Mouse (Mus musculus): Measurements from ENCODE around the gene Marcksl1. TPM values are rescaled to one million over a fixed set of nuclear protein-coding genes. Genes with fewer than 3 reads are reported as not detected.
"Not testable (repeated sequence)": the region's sequence is repeated elsewhere in the genome, so short reads cannot be mapped to it uniquely, and the experiment has no call there.

Marcksl1 gene
- polyA plus RNA-seq, 1 experiment from 2014 or later: 195 TPM

DNA sequence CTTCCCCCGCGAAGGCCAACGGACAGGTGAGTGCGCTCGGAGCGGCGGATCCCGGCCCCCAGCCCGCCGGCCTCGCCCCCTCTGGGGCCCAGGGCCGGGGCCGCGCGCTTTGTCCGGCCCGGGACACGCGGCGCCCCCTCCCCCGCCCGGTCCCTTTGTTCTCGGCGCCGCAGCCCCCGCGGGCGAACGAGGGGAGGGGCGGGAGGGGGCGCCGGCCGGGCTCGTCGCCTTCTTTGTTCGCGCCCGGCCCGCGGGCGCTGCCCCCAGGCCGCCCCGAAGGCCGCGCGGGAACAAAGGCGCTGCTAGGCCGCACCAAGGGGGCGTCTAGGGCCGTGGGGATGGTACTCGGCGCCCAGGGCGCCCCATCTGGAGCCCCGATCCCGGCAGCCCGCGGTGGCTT is 510 bp downstream of the Marcksl1 start:
- Histone ChIP-seq H3K27ac (peak overlapping the region; percentile 77), H3K4me1 (peaks cover 33% of the 10 kb centered on the region), H3K27me3 (replicated peaks) (peaks cover 46% of the 10 kb centered on the region), H3K36me3 (peaks cover 41% of the 10 kb centered on the region), H3K4me2 (peak overlapping the region; percentile 98), H3K9ac (peak overlapping the region; percentile 91), H3K4me3 (peak overlapping the region; percentile 73), H3K9me3 (replicated peaks) (no peaks in the 10 kb centered on the region)
- WGBS (ENCODE audit: insufficient replicate concordance): 0% methylated on average over 55 of the region's 57 CpGs
- peak; percentile 36; the same call in 1 of the 2 replicates for ATAC-seq

DNA sequence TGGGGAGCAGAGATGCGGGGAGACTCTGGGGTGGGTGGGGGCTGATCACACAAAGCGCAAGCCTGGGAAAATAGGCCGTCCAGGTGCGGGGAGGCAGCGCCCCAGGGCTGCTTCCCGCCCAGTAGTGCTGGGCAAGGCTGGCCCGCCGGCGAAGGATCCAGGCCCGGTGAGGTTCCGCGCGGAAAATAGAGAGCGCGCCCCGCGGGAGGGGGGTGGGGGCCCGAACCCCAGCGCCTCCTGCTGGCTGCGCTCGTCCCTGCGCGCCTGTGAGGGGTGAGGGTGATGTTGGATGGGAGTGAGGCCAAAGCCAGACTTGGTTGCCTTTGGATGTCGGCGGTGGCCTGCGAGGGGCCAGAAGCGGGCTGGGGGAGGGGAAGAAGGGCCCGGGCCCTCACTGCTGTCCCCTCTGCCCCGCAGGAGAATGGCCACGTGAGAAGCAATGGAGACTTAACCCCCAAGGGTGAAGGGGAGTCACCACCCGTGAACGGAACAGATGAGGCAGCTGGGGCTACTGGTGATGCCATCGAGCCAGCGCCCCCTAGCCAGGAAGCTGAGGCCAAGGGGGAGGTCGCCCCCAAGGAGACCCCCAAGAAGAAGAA is 1.0 kb downstream of the Marcksl1 start:
- peak overlapping the region; percentile 91 for H3K9ac ChIP-seq
- H3K4me3 ChIP-seq: peak overlapping the region; percentile 73
- H3K27ac ChIP-seq: peak overlapping the region; percentile 77
- peak; percentile 59 for ATAC-seq
- H3K9me3 ChIP-seq (replicated peaks): no peaks in the 10 kb centered on the region
- peak overlapping the region; percentile 98 for H3K4me2 ChIP-seq
- peaks cover 30% of the 10 kb centered on the region for H3K4me1 ChIP-seq
- H3K36me3 ChIP-seq: peaks cover 46% of the 10 kb centered on the region
- H3K27me3 ChIP-seq (replicated peaks): peaks cover 41% of the 10 kb centered on the region
- 2% methylated on average over 35 of the region's 35 CpGs for WGBS (ENCODE audit: insufficient replicate concordance)

DNA sequence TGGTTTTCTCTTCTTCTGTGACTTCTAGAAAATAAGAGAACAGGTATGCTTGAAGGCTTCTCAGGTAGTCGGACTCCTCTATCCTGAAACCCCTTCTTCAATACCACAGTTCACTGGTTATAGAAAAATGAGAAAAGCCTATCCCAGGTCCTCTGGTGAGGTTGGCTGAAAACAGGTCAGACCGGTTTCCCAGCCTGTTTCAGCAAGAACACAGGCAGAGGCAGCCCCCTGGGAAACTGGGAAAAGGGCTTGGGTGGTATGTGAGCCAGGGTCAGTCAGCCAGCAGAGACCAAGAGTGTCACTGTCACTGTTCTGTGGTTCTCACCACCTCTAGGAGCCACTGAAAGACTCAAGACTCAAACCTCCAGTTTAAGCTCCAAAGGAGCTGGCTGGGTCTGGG is 3.5 kb downstream of the Marcksl1 start:
- Histone ChIP-seq H3K4me2 (no peak overlapping the region), H3K9ac (no peak overlapping the region), H3K4me1 (peaks cover 30% of the 10 kb centered on the region), H3K36me3 (peaks cover 71% of the 10 kb centered on the region), H3K27me3 (replicated peaks) (peaks cover 24% of the 10 kb centered on the region), H3K4me3 (no peak overlapping the region), H3K9me3 (replicated peaks) (no peaks in the 10 kb centered on the region), H3K27ac (0 out of 2 replicates have a peak overlapping the region, but pooled peaks have one; percentile 6)
- no peak for ATAC-seq
- 41% methylated on average over 2 of the region's 2 CpGs for WGBS (ENCODE audit: insufficient replicate concordance)

DNA sequence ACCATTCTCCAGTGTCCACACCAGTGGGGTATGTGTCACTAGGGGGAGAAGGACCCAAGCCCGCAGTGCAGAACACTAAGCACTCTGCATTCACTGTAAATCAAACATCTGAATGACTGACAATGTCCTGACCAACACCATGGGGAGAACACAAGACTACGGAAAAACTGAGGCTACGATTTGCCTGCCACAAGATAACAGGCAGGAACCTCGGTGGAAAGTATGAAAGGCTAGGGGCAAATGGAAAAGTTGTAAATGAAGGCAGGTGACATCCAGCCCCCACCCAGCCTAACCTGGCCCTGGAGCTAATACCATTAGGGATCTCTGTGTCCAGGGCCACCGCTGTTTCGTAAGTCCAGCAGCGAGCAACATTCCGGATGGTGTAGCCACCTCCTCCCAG is 5.1 kb downstream of the Marcksl1 start:
- H3K27me3 ChIP-seq (replicated peaks): peaks cover 8% of the 10 kb centered on the region
- H3K4me2 ChIP-seq: no peak overlapping the region
- no peak overlapping the region for H3K4me3 ChIP-seq
- H3K9me3 ChIP-seq (replicated peaks): no peaks in the 10 kb centered on the region
- H3K4me1 ChIP-seq: peaks cover 20% of the 10 kb centered on the region
- ATAC-seq: no peak
- peaks cover 87% of the 10 kb centered on the region for H3K36me3 ChIP-seq
- WGBS (ENCODE audit: insufficient replicate concordance): 90% methylated on average over 8 of the region's 8 CpGs
- no peak overlapping the region for H3K27ac ChIP-seq
- H3K9ac ChIP-seq: no peak overlapping the region

DNA sequence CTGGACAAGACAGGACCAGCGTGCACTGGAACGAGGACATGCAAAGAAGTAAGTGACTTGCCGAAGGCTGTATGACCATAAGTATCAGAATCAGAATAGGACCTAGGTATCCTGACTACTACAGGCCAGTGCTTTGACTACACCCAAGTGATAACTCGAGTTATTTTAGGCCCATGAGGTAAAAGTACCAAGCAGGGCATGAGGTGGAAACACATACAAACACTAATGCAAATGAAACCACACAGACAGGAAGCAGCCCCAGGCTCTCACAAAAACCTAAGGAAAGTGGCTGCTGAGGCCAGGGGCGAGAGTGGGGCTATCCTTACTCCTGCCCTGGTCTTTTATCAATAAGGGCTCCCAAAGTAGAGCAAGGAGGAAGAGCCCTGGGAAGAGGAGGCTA is 12.0 kb downstream of the Marcksl1 start:
- WGBS (ENCODE audit: insufficient replicate concordance): 87% methylated on average over 5 of the region's 5 CpGs
- 0 out of 2 replicates have a peak, but pooled peaks cover 4% of the 10 kb centered on the region for H3K4me1 ChIP-seq
- H3K9me3 ChIP-seq (replicated peaks): no peaks in the 10 kb centered on the region
- H3K36me3 ChIP-seq: peaks cover 97% of the 10 kb centered on the region
- H3K4me3 ChIP-seq: no peak overlapping the region
- no peaks in the 10 kb centered on the region for H3K27me3 ChIP-seq (replicated peaks)
- no peak overlapping the region for H3K9ac ChIP-seq
- ATAC-seq: no peak
- no peak overlapping the region for H3K27ac ChIP-seq
- no peak overlapping the region for H3K4me2 ChIP-seq

DNA sequence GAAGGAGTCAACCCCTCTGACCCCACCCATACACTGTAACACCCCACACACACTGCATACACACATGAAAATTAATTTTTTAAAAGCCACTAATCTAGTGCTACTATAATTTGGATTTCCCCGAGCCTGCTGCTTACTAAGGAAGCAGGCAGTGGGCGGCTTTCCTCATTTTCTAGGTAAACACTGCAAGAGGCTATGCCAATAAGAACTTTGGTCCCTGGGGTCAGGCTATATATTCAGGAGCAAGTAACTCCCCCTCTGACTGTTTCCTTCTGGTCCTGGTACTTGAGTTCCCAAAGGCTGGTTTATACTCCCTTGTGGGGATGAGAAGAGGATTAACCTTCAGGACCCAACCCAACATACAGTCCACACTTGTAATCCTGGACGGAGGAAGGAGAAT is 12.5 kb downstream of the Marcksl1 start:
- ATAC-seq: no peak
- no peak overlapping the region for H3K4me2 ChIP-seq
- WGBS (ENCODE audit: insufficient replicate concordance): 77% methylated on average over 3 of the region's 3 CpGs
- peaks cover 97% of the 10 kb centered on the region for H3K36me3 ChIP-seq
- H3K27me3 ChIP-seq (replicated peaks): no peaks in the 10 kb centered on the region
- H3K9me3 ChIP-seq (replicated peaks): no peaks in the 10 kb centered on the region
- no peak overlapping the region for H3K4me3 ChIP-seq
- H3K9ac ChIP-seq: no peak overlapping the region
- 0 out of 2 replicates have a peak, but pooled peaks cover 4% of the 10 kb centered on the region for H3K4me1 ChIP-seq
- H3K27ac ChIP-seq: no peak overlapping the region

DNA sequence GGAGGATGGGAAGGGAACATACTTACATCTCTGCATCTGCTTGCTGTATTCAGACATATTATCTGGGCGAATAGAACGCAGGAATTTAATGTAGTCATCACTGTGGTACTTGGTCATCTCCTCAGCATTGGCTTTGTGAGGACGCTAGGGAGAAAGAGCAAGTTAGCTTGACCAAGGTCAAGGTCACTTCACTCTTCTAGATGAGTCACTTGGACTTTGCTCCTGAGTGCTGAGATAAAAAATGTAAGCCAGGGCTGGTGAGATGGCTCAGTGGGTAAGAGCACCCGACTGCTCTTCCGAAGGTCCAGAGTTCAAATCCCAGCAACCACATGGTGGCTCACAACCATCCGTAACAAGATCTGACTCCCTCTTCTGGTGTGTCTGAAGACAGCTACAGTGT is 15.5 kb downstream of the Marcksl1 start:
- not testable (repeated sequence) for H3K27ac ChIP-seq; H3K9ac ChIP-seq; ATAC-seq; H3K4me3 ChIP-seq; H3K4me2 ChIP-seq; H3K4me1 ChIP-seq; H3K9me3 ChIP-seq (replicated peaks); H3K27me3 ChIP-seq (replicated peaks)
- H3K36me3 ChIP-seq: peaks cover 95% of the 10 kb centered on the region
- WGBS (ENCODE audit: insufficient replicate concordance): 87% methylated on average over 6 of the region's 6 CpGs

DNA sequence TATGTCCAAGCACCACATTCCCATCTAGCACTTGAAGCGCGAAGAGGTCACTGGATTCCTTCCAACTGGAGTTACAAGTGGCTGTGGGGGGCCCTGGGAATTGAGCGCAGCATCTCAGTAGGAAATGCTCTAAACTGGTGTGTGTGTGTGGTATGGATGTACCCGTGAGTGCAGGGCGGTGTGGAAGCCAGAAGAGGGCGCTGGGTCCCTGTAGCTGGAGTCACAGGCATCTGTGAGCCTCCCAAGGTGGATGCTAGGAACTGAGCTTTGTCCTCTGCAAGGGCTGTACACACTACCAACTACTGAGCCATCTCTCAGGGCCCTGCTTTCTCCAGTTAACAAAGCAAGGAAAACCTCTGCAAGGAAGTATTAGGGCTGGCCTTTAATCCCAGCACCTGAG is 26.6 kb downstream of the Marcksl1 start:
- Histone ChIP-seq H3K27ac (no peak overlapping the region), H3K4me2 (no peak overlapping the region), H3K9ac (no peak overlapping the region), H3K4me3 (no peak overlapping the region), H3K27me3 (replicated peaks) (no peaks in the 10 kb centered on the region), H3K9me3 (replicated peaks) (no peaks in the 10 kb centered on the region), H3K4me1 (peaks cover 53% of the 10 kb centered on the region), H3K36me3 (peaks cover 50% of the 10 kb centered on the region)
- WGBS (ENCODE audit: insufficient replicate concordance): 87% methylated on average over 6 of the region's 6 CpGs
- no peak for ATAC-seq

DNA sequence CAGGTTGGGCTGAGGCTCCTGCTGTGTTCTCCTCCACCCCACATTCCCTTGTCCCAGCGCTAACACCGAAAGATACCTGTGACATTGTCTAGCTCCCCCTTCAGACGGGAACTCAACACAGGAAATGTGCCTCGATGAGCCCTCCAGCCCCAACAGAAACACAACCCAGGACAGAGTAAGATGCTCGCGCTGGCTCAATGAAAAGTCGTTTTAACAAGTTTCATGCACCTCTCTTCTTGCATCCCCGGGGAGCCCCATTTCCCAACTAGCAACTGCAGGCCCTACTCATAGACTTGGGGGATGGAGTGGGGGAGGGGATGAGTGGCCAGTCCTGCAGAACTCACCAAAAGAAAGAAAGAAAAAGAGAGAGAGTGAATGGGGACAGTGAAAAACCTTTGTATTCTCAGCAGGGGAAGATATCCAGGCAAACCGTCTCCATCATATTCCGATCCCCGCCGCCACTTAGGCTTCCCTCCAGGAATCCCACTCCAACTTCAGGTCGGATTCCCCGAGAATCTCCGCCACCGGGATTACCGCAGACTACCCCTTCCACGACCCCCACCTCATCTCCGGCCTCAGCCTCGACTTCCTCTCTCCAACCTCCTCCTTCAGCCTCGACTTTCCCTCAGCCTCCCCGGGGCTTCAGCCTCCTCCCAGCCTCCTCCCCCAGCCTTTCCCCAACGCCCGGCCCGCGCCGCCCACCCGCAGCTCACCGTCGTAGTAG is 28.6 kb downstream of the Marcksl1 start:
- peak overlapping the region; percentile 79 for H3K4me2 ChIP-seq
- ATAC-seq: no peak
- peak overlapping the region; percentile 91 for H3K27ac ChIP-seq
- under 1% methylated on average over 30 of the region's 30 CpGs for WGBS (ENCODE audit: insufficient replicate concordance)
- H3K9ac ChIP-seq: peak overlapping the region; percentile 93
- no peaks in the 10 kb centered on the region for H3K27me3 ChIP-seq (replicated peaks)
- peaks cover 33% of the 10 kb centered on the region for H3K36me3 ChIP-seq
- peaks cover 48% of the 10 kb centered on the region for H3K4me1 ChIP-seq
- H3K9me3 ChIP-seq (replicated peaks): no peaks in the 10 kb centered on the region
- peak overlapping the region; percentile 82 for H3K4me3 ChIP-seq

DNA sequence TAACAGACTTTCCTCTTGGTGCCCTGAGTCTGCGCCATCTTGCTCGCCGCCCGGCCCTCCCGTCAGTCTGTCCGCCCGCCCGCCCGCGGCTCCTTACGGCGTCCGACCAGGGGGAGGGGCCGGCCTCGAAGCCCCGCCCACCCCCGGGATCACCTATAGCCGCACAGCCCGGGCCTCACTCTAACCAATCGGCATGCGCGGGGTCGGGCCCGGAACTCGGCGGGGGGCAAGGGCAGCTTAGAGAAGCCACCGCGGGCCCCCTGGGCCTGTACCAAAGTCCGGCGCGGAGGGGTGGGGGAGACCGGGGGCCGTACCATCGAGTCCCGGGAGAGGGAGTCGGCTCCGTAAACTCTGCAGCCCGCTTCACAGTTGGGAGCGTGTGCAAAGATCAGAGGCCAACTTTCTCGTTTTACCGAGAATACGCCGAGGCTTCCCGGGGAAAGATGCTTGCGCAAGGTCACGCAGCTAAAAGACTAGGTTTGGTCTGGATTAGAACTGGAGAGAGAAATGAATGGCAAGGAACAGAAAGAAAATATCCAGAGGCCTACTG is 29.3 kb downstream of the Marcksl1 start, which contains the start of gene Hdac1:
Gene Hdac1, minus strand, starts transcription at position 122 of the 550 bp plus-strand sequence.
- Histone ChIP-seq H3K27ac (peak within 1 kb of the TSS; percentile 91), H3K4me1 (peaks cover 53% of the 10 kb centered on the region), H3K9me3 (replicated peaks) (no peaks in the 10 kb centered on the region), H3K9ac (peak within 1 kb of the TSS; percentile 93), H3K27me3 (replicated peaks) (no peaks in the 10 kb centered on the region), H3K4me2 (peak within 1 kb of the TSS; percentile 79), H3K4me3 (peak within 1 kb of the TSS; percentile 82), H3K36me3 (peaks cover 26% of the 10 kb centered on the region)
- 1% methylated on average over 45 of the region's 46 CpGs for WGBS (ENCODE audit: insufficient replicate concordance)
- ATAC-seq: peak; percentile 99

DNA sequence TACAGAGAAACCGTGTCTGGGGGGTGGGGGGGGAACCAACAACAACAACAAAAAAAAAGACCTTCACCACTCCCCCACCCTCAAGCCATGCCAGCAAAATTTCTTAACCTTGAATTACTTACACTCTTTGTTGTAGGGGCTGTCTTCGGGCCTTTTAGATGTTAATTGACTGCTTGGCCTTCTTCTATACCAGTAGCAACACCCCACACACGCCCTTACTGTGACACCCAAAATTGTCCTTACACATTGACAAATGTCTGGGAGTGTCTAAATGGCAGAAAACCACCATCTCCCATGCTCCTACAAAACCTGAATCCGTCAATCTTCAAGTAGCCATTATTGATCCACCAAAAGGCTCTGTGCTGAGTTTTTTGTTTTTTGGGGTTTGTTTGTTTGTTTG is 30.7 kb downstream of the Marcksl1 start:
- ATAC-seq: no peak
- peaks cover 47% of the 10 kb centered on the region for H3K4me1 ChIP-seq
- no peaks in the 10 kb centered on the region for H3K27me3 ChIP-seq (replicated peaks)
- no peaks in the 10 kb centered on the region for H3K9me3 ChIP-seq (replicated peaks)
- H3K4me2 ChIP-seq: no peak overlapping the region
- H3K4me3 ChIP-seq: no peak overlapping the region
- H3K27ac ChIP-seq: 0 out of 2 replicates have a peak overlapping the region, but pooled peaks have one; percentile 91
- peaks cover 12% of the 10 kb centered on the region for H3K36me3 ChIP-seq
- no peak overlapping the region for H3K9ac ChIP-seq
- 80% methylated on average over 4 of the region's 4 CpGs for WGBS (ENCODE audit: insufficient replicate concordance)

DNA sequence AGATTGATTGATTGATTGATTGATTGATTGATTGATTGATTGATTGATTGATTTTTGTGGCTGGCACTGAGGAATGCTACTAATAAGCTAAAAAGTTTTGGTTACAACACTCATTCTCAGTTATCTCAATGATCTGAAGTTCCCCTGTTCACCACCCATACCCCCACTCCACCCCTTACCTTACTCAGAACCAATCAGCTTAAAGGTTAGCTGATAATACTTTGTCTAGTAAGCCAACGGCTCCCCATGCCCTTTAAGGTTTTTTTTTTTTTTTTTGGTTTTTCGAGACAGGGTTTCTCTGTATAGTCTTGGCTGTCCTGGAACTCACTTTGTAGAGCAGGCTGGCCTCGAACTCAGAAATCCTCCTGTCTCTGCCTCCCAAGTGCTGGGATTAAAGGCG is 34.2 kb downstream of the Marcksl1 start:
- not testable (repeated sequence) for H3K27me3 ChIP-seq (replicated peaks); H3K9me3 ChIP-seq (replicated peaks); H3K9ac ChIP-seq; H3K36me3 ChIP-seq; H3K27ac ChIP-seq; H3K4me2 ChIP-seq; ATAC-seq; H3K4me3 ChIP-seq
- WGBS (ENCODE audit: insufficient replicate concordance): 64% methylated on average over 4 of the region's 4 CpGs
- peaks cover 25% of the 10 kb centered on the region; the same call in 1 of the 2 replicates for H3K4me1 ChIP-seq

All from liver, embryonic 12.5 days (tissue).